Mouse (Mus musculus) small intestine, adult 2 months (tissue): ENCODE measurements around the gene Rnf217. TPM values are rescaled to one million over a fixed set of nuclear protein-coding genes. Genes with fewer than 3 reads are reported as not detected.

Experiments
- H3K27ac ChIP-seq: fragments of 200-500 bp; 2 replicates; pipeline ENCODE4 v1.5.1; 2012; ENCODE audit warnings: low read depth, low read length, control low read depth, inconsistent platforms; ENCODE audit not compliant: insufficient read depth
- H3K27me3 ChIP-seq: fragments of 200-500 bp; 2 replicates; pipeline ENCODE4 v1.6.1; 2012; ENCODE audit warnings: mild to moderate bottlenecking, moderate library complexity, low read length, inconsistent platforms; ENCODE audit not compliant: control insufficient read depth, insufficient read depth
- H3K36me3 ChIP-seq: fragments of 200-500 bp; 2 replicates; pipeline ENCODE4 v1.6.1; 2012; ENCODE audit warnings: mild to moderate bottlenecking, low read length, control low read depth, inconsistent platforms; ENCODE audit not compliant: control insufficient read depth, insufficient read depth
- H3K4me1 ChIP-seq: fragments of 200-500 bp; 2 replicates; pipeline ENCODE4 v1.6.1; 2012; ENCODE audit warnings: low read length, inconsistent platforms, mixed read lengths; ENCODE audit not compliant: control insufficient read depth, insufficient read depth, insufficient read length
- H3K4me3 ChIP-seq: fragments of 200-500 bp; 2 replicates; pipeline ENCODE4 v1.5.1; 2012; ENCODE audit warnings: low read depth, mild to moderate bottlenecking, control low read depth, inconsistent platforms, low read length, moderate library complexity
- CTCF ChIP-seq: fragments of 200-500 bp; IDR thresholded peaks from 2 replicates; pipeline ENCODE4 v1.5.1; 2012; ENCODE audit warnings: low read depth, mild to moderate bottlenecking, control low read depth, inconsistent platforms, low read length, moderate library complexity, mixed read lengths; ENCODE audit not compliant: insufficient replicate concordance, insufficient read length; ENCODE audit errors: extremely low read depth
- POLR2A ChIP-seq: fragments of 200-500 bp; IDR thresholded peaks from 2 replicates; pipeline ENCODE4 v1.6.1; 2012; ENCODE audit warnings: low read depth, mild to moderate bottlenecking, control low read depth, inconsistent platforms, low read length, moderate library complexity
- WGBS: fragments of 180-500 bp; shearing (Covaris S2); methylation state at CpG from one replicate; pipeline ENCODE4 v1.1.7; 2018; 5-methylcytosine and 5-hydroxymethylcytosine counted together
- polyA plus RNA-seq: library from polyadenylated mRNA; depleted of rRNA; stranded (reverse); fragments of >200 nt; gene quantifications from 2 replicates; pipeline ENCODE4 v1.2.3, GENCODE M21; 2012

Rnf217 gene
- polyA plus RNA-seq, 1 experiment: 0.74 TPM

DNA sequence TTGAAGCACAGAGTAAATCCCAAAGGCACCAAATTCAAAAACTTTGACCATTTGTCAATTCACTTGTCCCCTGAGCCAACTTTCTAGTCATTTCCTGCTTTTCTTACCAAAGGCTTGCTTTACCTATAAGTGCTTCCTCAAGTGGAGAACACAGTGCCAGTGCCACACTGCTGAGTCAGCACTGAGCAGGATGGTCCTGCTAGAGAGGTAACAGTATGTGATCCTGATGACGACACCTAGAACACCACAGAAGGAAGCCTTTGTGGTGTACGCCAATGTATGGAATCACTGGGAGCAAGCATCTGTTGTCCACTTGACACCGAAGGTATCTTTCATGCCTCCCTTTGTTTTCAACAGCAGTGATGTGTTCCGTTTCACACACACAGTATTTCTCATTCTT is 90.8 kb downstream of the Rnf217 start:
- Histone ChIP-seq H3K27me3 (no peaks in the 10 kb centered on the region), H3K36me3 (no peaks in the 10 kb centered on the region), H3K4me3 (no peak overlapping the region), H3K27ac (no peak overlapping the region), H3K4me1 (peaks cover 5% of the 10 kb centered on the region; the same call in 1 of the 2 replicates)
- WGBS: 95% methylated on average over 4 of the region's 4 CpGs
- TF ChIP-seq CTCF: no peak
- no peak for TF ChIP-seq POLR2A

DNA sequence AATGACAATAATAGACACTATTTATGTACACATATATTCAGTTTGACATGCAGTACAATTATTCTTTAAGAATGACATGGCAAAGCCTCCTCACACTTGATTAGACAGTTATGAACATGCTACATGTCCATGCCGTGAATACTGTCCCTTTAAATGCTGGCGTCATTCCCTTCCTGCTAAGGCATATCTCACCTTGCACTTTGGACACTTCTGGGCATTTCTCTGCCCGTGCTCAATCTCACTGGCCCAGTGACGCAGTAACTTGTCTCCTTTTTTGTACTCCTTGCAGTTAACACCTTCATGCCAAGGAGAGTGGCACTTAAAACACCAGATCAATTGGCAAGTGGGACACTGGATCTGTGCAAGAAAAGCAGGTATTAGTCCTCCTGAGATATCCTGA is 91.8 kb downstream of the Rnf217 start:
- Histone ChIP-seq H3K27me3 (no peaks in the 10 kb centered on the region), H3K4me1 (peaks cover 5% of the 10 kb centered on the region; the same call in 1 of the 2 replicates), H3K4me3 (no peak overlapping the region), H3K36me3 (no peaks in the 10 kb centered on the region), H3K27ac (no peak overlapping the region)
- 29% methylated on average over 4 of the region's 4 CpGs for WGBS
- no peak for TF ChIP-seq CTCF
- no peak for TF ChIP-seq POLR2A

DNA sequence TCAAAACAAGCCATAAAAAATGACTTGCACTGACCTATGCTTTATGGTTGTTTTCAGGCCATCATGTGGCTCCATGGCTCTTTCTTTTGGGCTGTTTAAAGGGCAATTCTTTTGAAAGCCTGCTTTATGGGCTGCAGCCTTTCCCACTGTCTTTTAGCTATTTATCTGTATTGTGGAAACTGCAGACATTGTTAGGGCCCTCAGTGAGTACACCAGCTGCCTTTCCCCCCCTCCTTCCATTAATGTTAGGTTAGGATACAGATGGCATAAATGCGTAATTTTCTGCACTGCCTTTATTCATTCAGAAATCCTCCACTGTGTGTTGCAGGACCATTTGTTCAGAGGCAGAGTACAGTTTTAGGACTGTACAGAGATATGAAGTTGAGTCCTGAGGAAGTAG is 93.1 kb downstream of the Rnf217 start:
- TF ChIP-seq POLR2A: no peak
- no peak for TF ChIP-seq CTCF
- WGBS: 86% methylated on average over 1 of the region's 1 CpGs
- Histone ChIP-seq H3K27me3 (no peaks in the 10 kb centered on the region), H3K4me3 (no peak overlapping the region), H3K27ac (no peak overlapping the region), H3K36me3 (no peaks in the 10 kb centered on the region), H3K4me1 (peaks cover 5% of the 10 kb centered on the region; the same call in 1 of the 2 replicates)

DNA sequence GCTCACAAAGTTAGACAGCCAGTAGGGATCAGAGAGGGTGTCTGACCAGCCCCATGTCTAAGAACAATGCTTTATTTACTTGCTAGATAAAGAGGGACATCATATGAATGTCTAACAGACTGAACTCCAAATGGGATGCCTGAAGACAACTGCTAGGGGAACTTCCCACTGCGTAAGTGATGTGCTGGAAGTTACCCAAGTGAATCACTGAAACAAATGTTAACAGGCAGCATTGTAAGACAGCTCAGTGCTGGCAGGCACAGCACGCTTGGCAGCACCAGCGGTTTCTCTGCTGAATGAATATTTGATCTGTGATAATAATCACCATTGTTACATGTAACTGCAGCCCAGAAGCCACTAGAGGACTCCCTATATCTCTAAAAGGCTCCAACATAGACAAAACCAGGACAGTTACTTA is 104.8 kb downstream of the Rnf217 start:
- no peak overlapping the region for H3K27ac ChIP-seq
- no peaks in the 10 kb centered on the region for H3K4me1 ChIP-seq
- 47% methylated on average over 3 of the region's 3 CpGs for WGBS
- H3K36me3 ChIP-seq: 0 out of 2 replicates have a peak, but pooled peaks cover 1% of the 10 kb centered on the region
- no peak for TF ChIP-seq POLR2A
- TF ChIP-seq CTCF: no peak
- no peaks in the 10 kb centered on the region for H3K27me3 ChIP-seq
- H3K4me3 ChIP-seq: no peak overlapping the region

DNA sequence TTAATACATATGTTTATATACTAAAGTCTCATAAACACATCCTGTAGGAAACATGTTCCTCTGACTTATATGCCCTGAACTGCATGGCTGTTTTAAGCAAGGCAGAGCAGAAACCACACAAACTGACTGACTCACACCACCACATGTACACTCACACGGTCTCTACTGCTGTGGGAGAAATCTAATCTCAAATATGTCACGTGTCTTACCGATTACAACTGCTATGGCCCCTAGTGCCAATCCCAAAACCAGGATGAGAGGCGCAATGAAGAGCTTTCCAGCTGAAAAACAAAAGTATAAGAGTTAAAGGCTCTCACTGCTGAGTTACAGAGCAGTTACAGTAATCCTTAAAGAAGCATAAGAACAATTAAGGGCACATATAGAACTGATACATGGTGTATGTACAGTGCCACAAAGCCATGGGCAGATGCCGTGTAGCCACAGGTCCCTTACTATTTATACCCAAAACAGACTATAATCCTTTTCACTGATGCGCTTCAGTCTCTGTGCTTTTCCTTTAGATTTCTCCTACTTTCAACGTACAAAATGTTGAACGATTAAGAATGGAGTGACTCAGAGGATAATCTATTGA is 105.3 kb downstream of the Rnf217 start:
- Histone ChIP-seq H3K27me3 (no peaks in the 10 kb centered on the region), H3K4me1 (no peaks in the 10 kb centered on the region), H3K27ac (no peak overlapping the region), H3K4me3 (no peak overlapping the region), H3K36me3 (0 out of 2 replicates have a peak, but pooled peaks cover 1% of the 10 kb centered on the region)
- no peak for TF ChIP-seq CTCF
- no peak for TF ChIP-seq POLR2A
- 88% methylated on average over 8 of the region's 8 CpGs for WGBS

DNA sequence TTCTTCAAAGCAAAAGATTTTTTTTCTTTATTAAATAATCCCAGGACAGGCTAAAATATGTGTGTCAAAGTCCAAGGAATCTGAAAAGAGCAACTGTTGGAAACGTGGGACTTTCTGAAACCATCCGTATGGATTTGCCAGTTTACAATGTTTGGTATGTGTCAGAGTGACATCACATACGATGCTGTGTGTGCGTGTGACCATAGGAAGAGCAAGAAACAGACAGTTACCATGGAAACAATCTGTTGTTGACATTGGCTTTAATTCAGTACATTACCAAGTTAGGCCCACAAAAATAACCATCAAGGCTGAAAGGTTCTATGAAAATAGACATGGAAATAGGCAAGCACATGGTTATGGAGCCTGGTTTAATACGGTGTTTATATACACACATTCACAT is 107.3 kb downstream of the Rnf217 start:
- Histone ChIP-seq H3K27me3 (no peaks in the 10 kb centered on the region), H3K36me3 (0 out of 2 replicates have a peak, but pooled peaks cover 1% of the 10 kb centered on the region), H3K27ac (no peak overlapping the region), H3K4me3 (no peak overlapping the region), H3K4me1 (no peaks in the 10 kb centered on the region)
- TF ChIP-seq POLR2A: no peak
- TF ChIP-seq CTCF: no peak
- 72% methylated on average over 5 of the region's 5 CpGs for WGBS

DNA sequence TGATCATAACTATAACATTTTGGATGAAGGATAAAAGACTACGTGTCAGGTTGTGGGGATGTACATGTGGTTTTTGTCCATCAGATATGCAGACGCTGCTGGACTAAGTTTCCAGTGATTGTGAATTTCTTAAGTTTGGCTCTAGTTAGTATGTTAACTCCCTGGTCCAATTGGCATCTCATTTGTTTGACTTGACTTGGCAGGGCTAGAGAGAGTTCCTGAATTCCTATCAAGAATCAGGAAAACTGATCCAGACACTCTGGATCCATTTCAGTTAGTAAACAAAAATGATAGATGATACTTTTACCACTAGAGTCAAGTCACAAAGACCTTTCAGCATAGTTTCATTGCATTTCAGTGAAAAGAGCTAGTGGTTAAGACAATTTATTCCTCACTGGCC is 112.1 kb downstream of the Rnf217 start:
- no peak overlapping the region for H3K27ac ChIP-seq
- H3K4me1 ChIP-seq: no peaks in the 10 kb centered on the region
- 0 out of 2 replicates have a peak, but pooled peaks cover 1% of the 10 kb centered on the region for H3K36me3 ChIP-seq
- TF ChIP-seq CTCF (no peak), POLR2A (no peak)
- WGBS: 91% methylated on average over 2 of the region's 2 CpGs
- H3K27me3 ChIP-seq: no peaks in the 10 kb centered on the region
- H3K4me3 ChIP-seq: no peak overlapping the region
